ENCODE assay signal across 15 mouse cellular contexts in genomic region chr13:17216524-17216923, GRCm38 (mm10).
DNase-seq lines count a peak whose midpoint lies in the region; ATAC-seq and TF ChIP-seq lines count a peak whose summit lies in the region.
"Had no signal": no experiment of that assay in that cellular context is flagged by ENCODE, and none has a peak within 500 bp of the region (broad histone marks: within the 10 kb centered on the region; RNA-seq: fewer than 3 reads in every experiment).

No protein-coding gene starts in this region.

- DNase-seq in embryo, embryonic 11 days = peak; percentile 7
- DNase-seq in embryo, embryonic 10 days (ENCODE audit: low spot score) = no peak
- peak; percentile 24 for DNase-seq in kidney, postnatal 0 days (ENCODE audit: low spot score)
- no peak for DNase-seq in kidney, postnatal 36 days
- DNase-seq in cerebellum, adult 8-10 months = peak; percentile 1
- no peak for DNase-seq in spleen, postnatal 36 days (ENCODE audit: low spot score in 2 of 2)
- DNase-seq in embryonic facial prominence, embryonic 10.5 days (ENCODE audit: low spot score) = no peak
- DNase-seq: heart, adult 18-20 months; kidney, postnatal 25 days; lung, postnatal 10 days had no signal

- no peak for TF ChIP-seq POLR2A in embryonic fibroblast, embryonic 13.5 days (IDR thresholded peaks at IDR 0.05; ENCODE audit: low read depth, low read length)

- no peaks in the 10 kb centered on the region for H3K9me3 ChIP-seq in kidney, postnatal 0 days (replicated peaks; ENCODE audit: low read length)
- H3K9me3 ChIP-seq in embryonic facial prominence, embryonic 10.5 days = no peaks in the 10 kb centered on the region
- H3K9me3 ChIP-seq: heart, embryonic 15.5 days; hindbrain, embryonic 10.5 days; neural tube, embryonic 12.5 days had no signal

- ATAC-seq in kidney, postnatal 0 days (replicated peaks; ENCODE audit: low FRiP score, low read depth) = no peak
- ATAC-seq: inflammation-experienced regulatory T-cells, adult 6 months had no signal

- no peak for TF ChIP-seq CTCF in kidney, postnatal 0 days (IDR thresholded peaks at IDR 0.05; ENCODE audit: low read depth)
- no peak for TF ChIP-seq CTCF in embryonic fibroblast, embryonic 13.5 days (IDR thresholded peaks at IDR 0.05; ENCODE audit: borderline replicate concordance, insufficient read depth, low read length)

- H3K27me3 ChIP-seq in kidney, postnatal 0 days (ENCODE audit: insufficient read depth, low read length) = no peaks in the 10 kb centered on the region
- no peaks in the 10 kb centered on the region for H3K27me3 ChIP-seq in embryonic facial prominence, embryonic 10.5 days (replicated peaks; ENCODE audit: low read depth, poor library complexity, severe bottlenecking)
- H3K27me3 ChIP-seq: heart, embryonic 15.5 days; neural tube, embryonic 12.5 days had no signal

- WGBS in kidney, postnatal 0 days = 28% methylated on average over 3 of the region's 3 CpGs
- WGBS in embryonic facial prominence, embryonic 10.5 days = 53% methylated on average over 3 of the region's 3 CpGs

- no peaks in the 10 kb centered on the region for H3K36me3 ChIP-seq in kidney, postnatal 0 days (ENCODE audit: insufficient read depth, low read length)
- H3K36me3 ChIP-seq in embryonic facial prominence, embryonic 10.5 days (replicated peaks) = no peaks in the 10 kb centered on the region
- H3K36me3 ChIP-seq: heart, embryonic 15.5 days; hindbrain, embryonic 10.5 days; neural tube, embryonic 12.5 days had no signal

- H3K27ac ChIP-seq in kidney, postnatal 0 days = no peak overlapping the region
- peak overlapping the region; percentile 51; the same call in 1 of the 2 replicates for H3K27ac ChIP-seq in embryonic fibroblast, embryonic 13.5 days (ENCODE audit: insufficient read depth, low read length)
- no peak overlapping the region for H3K27ac ChIP-seq in embryonic facial prominence, embryonic 10.5 days (replicated peaks)
- H3K27ac ChIP-seq: heart, embryonic 15.5 days; hindbrain, embryonic 10.5 days; neural tube, embryonic 12.5 days had no signal

- no peak overlapping the region for H3K4me3 ChIP-seq in kidney, postnatal 0 days (replicated peaks; ENCODE audit: low read depth, low read length)
- no peak overlapping the region for H3K4me3 ChIP-seq in embryonic fibroblast, embryonic 13.5 days (ENCODE audit: insufficient read depth, low read length)
- no peak overlapping the region for H3K4me3 ChIP-seq in embryonic facial prominence, embryonic 10.5 days
- H3K4me3 ChIP-seq: heart, embryonic 15.5 days; hindbrain, embryonic 10.5 days; neural tube, embryonic 12.5 days had no signal

- no peaks in the 10 kb centered on the region for H3K4me1 ChIP-seq in kidney, postnatal 0 days (replicated peaks; ENCODE audit: insufficient read depth, low read length)
- H3K4me1 ChIP-seq in embryonic fibroblast, embryonic 13.5 days (ENCODE audit: control insufficient read depth, insufficient read depth, low read length) = peaks cover 19% of the 10 kb centered on the region
- peaks cover 3% of the 10 kb centered on the region; the same call in 1 of the 2 replicates for H3K4me1 ChIP-seq in embryonic facial prominence, embryonic 10.5 days
- H3K4me1 ChIP-seq: heart, embryonic 15.5 days; hindbrain, embryonic 10.5 days; neural tube, embryonic 12.5 days had no signal

- no peak overlapping the region for H3K4me2 ChIP-seq in kidney, postnatal 0 days (ENCODE audit: low read length)
- H3K4me2 ChIP-seq: heart, embryonic 15.5 days; neural tube, embryonic 12.5 days had no signal

- no peak overlapping the region for H3K9ac ChIP-seq in kidney, postnatal 0 days (ENCODE audit: low read depth, low read length)
- H3K9ac ChIP-seq: heart, embryonic 15.5 days; neural tube, embryonic 12.5 days had no signal

Comparison
In these comparisons a context has a peak if more than half of its experiments do, and no peak if none do; other contexts are left out.
1. DNase-seq: peak in embryo, embryonic 11 days (single experiment), kidney, postnatal 0 days (single experiment) and cerebellum, adult 8-10 months (single experiment); none in embryo, embryonic 10 days (single experiment), kidney, postnatal 36 days (0 of 2), spleen, postnatal 36 days (0 of 2) and embryonic facial prominence, embryonic 10.5 days (single experiment).